Mouse (Mus musculus) embryonic fibroblast, embryonic 13.5 days (primary cell): ENCODE measurements around the gene Galnt16.

Experiments used
- CTCF ChIP-seq: IDR thresholded peaks from 2 replicates; pipeline ENCODE4 v1.5.1; 2011; ENCODE audit warnings: mild to moderate bottlenecking, control low read depth, low read length, moderate library complexity, borderline replicate concordance; ENCODE audit not compliant: insufficient read depth
- POLR2A ChIP-seq: IDR thresholded peaks from 2 replicates; pipeline ENCODE4 v1.6.1; 2011; ENCODE audit warnings: low read depth, mild to moderate bottlenecking, control low read depth, low read length, moderate library complexity

GRCm38 (mm10) chr12:80530630-80531029 lies 12.6 kb downstream of the Galnt16 start:
- TF ChIP-seq POLR2A = no peak
- no peak for TF ChIP-seq CTCF
